Mouse (Mus musculus) small intestine, adult 2 months (tissue): Measurements from ENCODE around the gene Sh3pxd2a. TPM values are rescaled to one million over a fixed set of nuclear protein-coding genes. Genes with fewer than 3 reads are reported as not detected.

Source experiments
- H3K27ac ChIP-seq: fragments of 200-500 bp; 2 replicates; pipeline ENCODE4 v1.5.1; 2012; ENCODE audit warnings: low read depth, low read length, control low read depth, inconsistent platforms; ENCODE audit not compliant: insufficient read depth
- H3K27me3 ChIP-seq: fragments of 200-500 bp; 2 replicates; pipeline ENCODE4 v1.6.1; 2012; ENCODE audit warnings: mild to moderate bottlenecking, moderate library complexity, low read length, inconsistent platforms; ENCODE audit not compliant: control insufficient read depth, insufficient read depth
- H3K36me3 ChIP-seq: fragments of 200-500 bp; 2 replicates; pipeline ENCODE4 v1.6.1; 2012; ENCODE audit warnings: mild to moderate bottlenecking, low read length, control low read depth, inconsistent platforms; ENCODE audit not compliant: control insufficient read depth, insufficient read depth
- H3K4me1 ChIP-seq: fragments of 200-500 bp; 2 replicates; pipeline ENCODE4 v1.6.1; 2012; ENCODE audit warnings: low read length, inconsistent platforms, mixed read lengths; ENCODE audit not compliant: control insufficient read depth, insufficient read depth, insufficient read length
- H3K4me3 ChIP-seq: fragments of 200-500 bp; 2 replicates; pipeline ENCODE4 v1.5.1; 2012; ENCODE audit warnings: low read depth, mild to moderate bottlenecking, control low read depth, inconsistent platforms, low read length, moderate library complexity
- CTCF ChIP-seq: fragments of 200-500 bp; IDR thresholded peaks from 2 replicates; pipeline ENCODE4 v1.5.1; 2012; ENCODE audit warnings: low read depth, mild to moderate bottlenecking, control low read depth, inconsistent platforms, low read length, moderate library complexity, mixed read lengths; ENCODE audit not compliant: insufficient replicate concordance, insufficient read length; ENCODE audit errors: extremely low read depth
- POLR2A ChIP-seq: fragments of 200-500 bp; IDR thresholded peaks from 2 replicates; pipeline ENCODE4 v1.6.1; 2012; ENCODE audit warnings: low read depth, mild to moderate bottlenecking, control low read depth, inconsistent platforms, low read length, moderate library complexity
- WGBS: fragments of 180-500 bp; shearing (Covaris S2); methylation state at CpG from one replicate; pipeline ENCODE4 v1.1.7; 2018; 5-methylcytosine and 5-hydroxymethylcytosine counted together
- polyA plus RNA-seq: library from polyadenylated mRNA; depleted of rRNA; stranded (reverse); fragments of >200 nt; gene quantifications from 2 replicates; pipeline ENCODE4 v1.2.3, GENCODE M21; 2012

Sh3pxd2a gene
- polyA plus RNA-seq, 1 experiment, result 6.3 TPM

GRCm38 (mm10) chr19:47245512-47245911 lies 218.7 kb downstream of the Sh3pxd2a start:
- TF ChIP-seq CTCF (no peak), POLR2A (no peak)
- Histone ChIP-seq H3K27ac (no peak overlapping the region), H3K4me1 (peaks cover 5% of the 10 kb centered on the region), H3K4me3 (no peak overlapping the region), H3K27me3 (no peaks in the 10 kb centered on the region), H3K36me3 (no peaks in the 10 kb centered on the region)
- 87% methylated on average over 8 of the region's 8 CpGs for WGBS

GRCm38 (mm10) chr19:47242227-47242626 lies 222.0 kb downstream of the Sh3pxd2a start:
- Histone ChIP-seq H3K27me3 (no peaks in the 10 kb centered on the region), H3K4me1 (no peaks in the 10 kb centered on the region), H3K4me3 (no peak overlapping the region), H3K36me3 (no peaks in the 10 kb centered on the region), H3K27ac (no peak overlapping the region)
- TF ChIP-seq POLR2A, result no peak
- TF ChIP-seq CTCF, result no peak
- WGBS, result 71% methylated on average over 4 of the region's 4 CpGs

- 60% methylated on average over 7 of the region's 7 CpGs for WGBS
- no peaks in the 10 kb centered on the region for H3K4me1 ChIP-seq
- no peaks in the 10 kb centered on the region for H3K36me3 ChIP-seq
- no peak overlapping the region for H3K27ac ChIP-seq
- H3K27me3 ChIP-seq, result no peaks in the 10 kb centered on the region
- no peak for TF ChIP-seq CTCF
- no peak for TF ChIP-seq POLR2A
- no peak overlapping the region for H3K4me3 ChIP-seq
Observed at GRCm38 (mm10) chr19:47240957-47241356, 223.2 kb downstream of the Sh3pxd2a start.

- no peaks in the 10 kb centered on the region for H3K27me3 ChIP-seq
- TF ChIP-seq CTCF (no peak), POLR2A (no peak)
- 42% methylated on average over 12 of the region's 12 CpGs for WGBS
- H3K4me1 ChIP-seq, result no peaks in the 10 kb centered on the region
- no peak overlapping the region for H3K27ac ChIP-seq
- no peaks in the 10 kb centered on the region for H3K36me3 ChIP-seq
- no peak overlapping the region for H3K4me3 ChIP-seq
Observed at GRCm38 (mm10) chr19:47240076-47240475, 224.1 kb downstream of the Sh3pxd2a start.

GRCm38 (mm10) chr19:47233087-47233486 lies 231.1 kb downstream of the Sh3pxd2a start:
- Histone ChIP-seq H3K27ac (no peak overlapping the region), H3K27me3 (no peaks in the 10 kb centered on the region), H3K4me3 (no peak overlapping the region), H3K36me3 (no peaks in the 10 kb centered on the region), H3K4me1 (no peaks in the 10 kb centered on the region)
- no peak for TF ChIP-seq POLR2A
- no peak for TF ChIP-seq CTCF
- WGBS, result 92% methylated on average over 3 of the region's 3 CpGs

GRCm38 (mm10) chr19:47232077-47232865 lies 231.9 kb downstream of the Sh3pxd2a start:
- H3K27ac ChIP-seq, result no peak overlapping the region
- 78% methylated on average over 5 of the region's 5 CpGs for WGBS
- H3K27me3 ChIP-seq, result no peaks in the 10 kb centered on the region
- TF ChIP-seq POLR2A, result no peak
- TF ChIP-seq CTCF, result no peak
- no peaks in the 10 kb centered on the region for H3K36me3 ChIP-seq
- no peaks in the 10 kb centered on the region for H3K4me1 ChIP-seq
- H3K4me3 ChIP-seq, result no peak overlapping the region

- 86% methylated on average over 6 of the region's 6 CpGs for WGBS
Observed at GRCm38 (mm10) chr19:47231389-47231788, 232.8 kb downstream of the Sh3pxd2a start.

More at GRCm38 (mm10) chr19:47231389-47231788, 232.8 kb downstream of the Sh3pxd2a start:
- Histone ChIP-seq H3K27ac (no peak overlapping the region), H3K4me3 (no peak overlapping the region), H3K36me3 (no peaks in the 10 kb centered on the region), H3K27me3 (no peaks in the 10 kb centered on the region), H3K4me1 (no peaks in the 10 kb centered on the region)
- TF ChIP-seq POLR2A (no peak), CTCF (no peak)
